Mouse (Mus musculus): Measurements from ENCODE around the gene Ces2e.
"Not testable (repeated sequence)": the region's sequence is repeated elsewhere in the genome, so short reads cannot be mapped to it uniquely, and the experiment has no call there.

Gene Ces2e

DNA sequence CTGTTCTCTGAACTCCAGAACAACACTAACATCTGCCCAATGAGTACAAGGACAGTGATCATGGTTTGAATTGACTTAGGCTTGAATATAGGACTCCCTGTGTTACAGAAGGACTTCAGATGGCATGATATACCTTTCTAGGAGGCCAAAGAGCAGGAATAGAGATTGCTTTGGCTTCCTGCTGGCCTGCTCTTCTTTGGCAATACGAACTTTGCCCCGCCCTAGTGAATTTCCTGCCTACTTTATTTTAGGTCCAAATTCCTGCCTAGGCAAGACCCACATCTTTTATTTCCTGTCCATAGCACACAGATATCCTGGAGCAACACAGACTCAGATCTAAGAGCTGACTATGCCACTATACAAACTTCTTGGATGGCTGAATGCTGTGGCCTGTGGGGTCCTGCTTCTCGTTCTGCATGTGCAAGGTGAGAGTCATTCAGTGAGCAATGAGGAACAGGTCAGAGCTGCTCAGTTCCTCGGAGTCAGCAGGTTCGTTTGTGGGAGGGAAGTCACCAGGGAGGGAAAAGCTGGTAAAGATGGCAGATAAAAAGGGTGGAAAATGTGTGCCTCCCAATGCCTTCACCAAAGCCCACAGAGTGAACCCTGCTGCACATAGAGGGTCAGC, at the start of gene Ces2e:
Gene Ces2e (plus strand): TSS at position 289 of the 625 bp plus-strand sequence.
- DNase-seq (ENCODE audit: low spot score in 2 of 2), result no peak

DNA sequence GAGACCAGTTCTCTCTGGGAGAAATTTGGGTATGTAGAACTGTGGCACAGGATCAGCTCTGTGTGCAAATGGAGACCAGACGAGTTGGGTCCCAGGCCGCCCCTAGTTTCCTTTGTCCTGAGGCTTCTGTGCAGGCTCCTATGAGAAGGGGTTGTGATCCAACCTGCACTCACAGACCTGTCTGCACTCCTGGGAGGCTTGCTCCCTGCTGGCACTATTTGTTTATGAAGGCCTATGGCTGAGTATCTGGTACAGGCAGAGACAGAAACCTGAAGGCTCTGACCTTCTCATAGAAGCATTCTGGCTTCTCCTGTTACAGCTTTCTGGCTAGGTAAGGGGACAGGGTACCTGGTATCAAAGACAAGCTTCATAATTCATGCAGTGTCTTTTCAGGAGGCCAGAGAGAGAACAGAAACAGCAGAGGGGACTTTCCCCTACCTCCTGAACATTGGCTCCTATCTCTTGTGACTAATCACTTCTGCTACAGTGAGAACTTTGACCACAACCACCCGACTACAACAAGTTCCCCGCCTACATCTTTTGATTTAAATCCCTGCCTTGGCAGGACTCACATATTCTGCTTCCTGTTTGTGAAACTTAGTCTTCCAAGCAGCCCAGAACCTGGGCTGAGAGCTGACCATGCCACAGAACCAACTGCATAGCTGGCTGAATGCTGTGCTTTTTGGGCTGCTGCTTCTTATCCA, 39.7 kb upstream of the Ces2e start:
- not testable (repeated sequence) for DNase-seq (ENCODE audit: low spot score in 2 of 2)

DNA sequence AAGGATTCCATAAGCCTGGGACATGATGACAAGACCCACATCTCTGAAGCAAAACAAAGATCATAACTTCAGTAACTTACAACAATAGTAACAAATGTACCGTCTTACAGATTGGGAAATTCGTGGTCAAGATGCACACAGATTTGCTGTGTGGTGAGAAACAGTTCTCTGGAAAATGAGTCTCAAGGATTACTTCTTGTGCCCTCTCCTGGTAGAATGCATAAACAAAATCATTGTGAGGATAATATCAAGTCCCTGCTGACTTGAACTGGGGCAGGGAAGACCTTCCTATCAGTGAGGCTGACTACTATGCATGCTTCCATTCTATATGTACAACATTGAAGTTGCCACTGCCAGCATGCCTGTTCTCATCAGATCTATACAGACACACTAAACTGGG, 24.3 kb upstream of the Ces2e start:
- no peak for DNase-seq (ENCODE audit: low spot score in 2 of 2)

DNA sequence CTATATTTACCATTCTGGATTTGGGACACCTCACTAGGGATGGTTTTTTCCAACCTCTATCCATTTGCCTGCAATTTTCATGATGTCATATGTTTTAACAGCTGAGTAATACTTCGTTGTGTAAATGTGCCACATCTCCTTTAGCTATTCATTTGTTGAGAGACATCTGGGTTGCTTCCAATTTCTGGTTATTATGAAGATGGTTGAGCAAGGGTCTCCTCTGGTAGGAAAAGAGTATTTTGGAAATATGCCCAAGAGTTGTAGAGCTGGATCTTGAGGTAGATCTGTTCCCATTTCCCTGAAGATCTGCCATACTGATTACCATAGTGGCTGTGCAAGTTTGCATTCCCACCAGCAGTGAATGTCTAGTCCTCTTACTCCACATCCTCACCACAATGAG, 18.9 kb upstream of the Ces2e start:
- no peak for DNase-seq (ENCODE audit: low spot score in 2 of 2)

DNA sequence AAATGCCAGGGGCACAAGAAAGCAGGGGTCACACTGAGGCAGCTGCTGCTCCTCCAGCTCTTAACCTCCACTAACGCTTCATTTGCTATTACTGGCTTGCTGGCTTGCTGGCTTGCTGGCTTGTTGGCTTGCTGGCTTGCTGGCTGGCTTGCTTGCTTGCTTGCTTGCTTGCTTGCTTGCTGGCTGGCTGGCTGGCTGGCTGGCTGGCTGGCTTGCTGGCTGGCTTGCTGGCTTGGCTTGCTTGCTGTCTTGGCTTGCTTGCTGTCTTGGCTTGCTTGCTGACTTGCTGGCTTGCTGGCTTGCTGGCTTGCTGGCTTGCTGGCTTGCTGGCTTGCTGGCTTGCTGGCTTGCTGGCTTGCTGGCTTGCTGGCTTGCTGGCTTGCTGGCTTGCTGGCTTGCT, 17.0 kb upstream of the Ces2e start:
- DNase-seq (ENCODE audit: low spot score in 2 of 2), result peak; percentile 37 to 40

DNA sequence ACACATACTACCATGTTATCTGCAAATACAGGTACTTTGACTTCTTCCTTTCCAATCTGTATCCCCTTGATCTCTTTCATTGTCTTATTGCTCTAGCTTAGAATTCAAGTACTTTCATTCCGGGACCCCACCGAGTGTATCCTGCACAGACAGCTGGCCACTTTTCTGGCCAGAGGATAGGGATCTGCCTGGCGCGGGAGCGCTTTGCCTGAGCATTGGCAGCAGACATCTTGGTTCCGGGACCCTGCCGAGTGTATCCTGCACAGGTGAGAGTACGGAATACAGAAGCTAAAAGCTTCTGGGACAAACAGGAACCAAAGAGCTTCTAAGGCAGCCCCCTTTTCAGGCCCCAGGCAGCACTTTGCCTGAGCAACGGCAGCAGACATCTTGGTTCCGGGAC, 16.4 kb upstream of the Ces2e start:
- not testable (repeated sequence) for DNase-seq (ENCODE audit: low spot score in 2 of 2)

DNA sequence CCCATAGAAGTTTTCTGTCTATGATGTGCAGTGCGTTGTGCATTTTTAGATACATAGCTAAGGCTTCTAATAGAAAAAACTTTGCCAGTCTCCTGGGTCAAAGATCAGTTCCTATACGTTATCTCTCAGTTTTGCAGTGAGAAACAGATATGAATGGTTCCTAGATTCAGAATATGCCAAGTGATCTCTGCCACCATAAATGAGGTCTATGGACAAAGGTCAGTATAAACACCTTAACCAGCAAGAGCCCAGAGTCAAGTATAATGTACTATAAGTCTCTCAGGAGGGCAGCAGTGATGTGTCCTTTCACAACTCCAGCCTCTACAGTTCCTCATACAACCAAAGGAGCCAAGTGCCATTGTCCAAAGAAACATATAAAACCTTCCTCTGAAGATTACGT, 1.2 kb downstream of the Ces2e start:
- DNase-seq (ENCODE audit: low spot score in 2 of 2), result no peak

DNA sequence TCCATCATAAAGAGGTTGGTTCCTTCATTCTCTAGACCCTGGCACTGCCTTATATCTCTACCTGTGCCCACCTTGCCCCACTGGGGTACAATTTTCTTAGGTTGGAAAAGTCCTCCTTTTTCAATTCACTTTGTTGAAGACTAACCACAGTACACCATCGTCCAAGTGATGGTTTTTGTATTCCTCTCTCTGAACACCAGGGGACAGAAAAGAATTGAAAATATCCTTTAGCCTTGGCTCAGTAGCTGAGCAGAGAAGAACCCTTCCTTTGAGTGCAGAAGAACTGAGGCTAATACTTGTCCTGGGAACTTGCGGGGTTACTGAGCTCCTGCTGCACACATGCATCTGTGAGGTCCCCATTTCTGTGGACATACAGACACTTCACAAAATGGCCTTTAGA, 18.6 kb downstream of the Ces2e start:
- DNase-seq (ENCODE audit: low spot score in 2 of 2), result no peak

DNA sequence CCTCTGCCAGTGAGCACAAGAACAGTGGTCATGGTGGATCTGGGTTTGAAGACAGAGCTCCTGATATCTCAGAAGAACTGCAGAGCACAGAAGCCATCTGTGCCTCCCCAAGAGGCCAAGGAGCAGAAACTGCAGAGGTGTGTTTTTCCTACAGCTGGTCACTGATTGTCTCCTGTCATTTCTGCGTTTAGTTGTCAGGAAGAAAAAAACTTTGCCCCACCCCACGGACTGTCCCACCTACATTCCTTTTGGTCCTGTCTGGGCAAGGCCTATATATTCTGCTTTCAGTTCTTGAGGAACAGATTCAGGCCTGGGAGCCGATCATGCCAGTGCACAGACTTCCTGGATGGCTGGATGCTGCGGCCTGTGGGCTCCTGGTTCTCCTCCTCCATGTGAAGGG, 21.0 kb downstream of the Ces2e start, which contains the start of gene Ces2f:
Gene Ces2f (plus strand): TSS at position 301 of the 400 bp plus-strand sequence.
- no peak for DNase-seq (ENCODE audit: low spot score in 2 of 2)

DNA sequence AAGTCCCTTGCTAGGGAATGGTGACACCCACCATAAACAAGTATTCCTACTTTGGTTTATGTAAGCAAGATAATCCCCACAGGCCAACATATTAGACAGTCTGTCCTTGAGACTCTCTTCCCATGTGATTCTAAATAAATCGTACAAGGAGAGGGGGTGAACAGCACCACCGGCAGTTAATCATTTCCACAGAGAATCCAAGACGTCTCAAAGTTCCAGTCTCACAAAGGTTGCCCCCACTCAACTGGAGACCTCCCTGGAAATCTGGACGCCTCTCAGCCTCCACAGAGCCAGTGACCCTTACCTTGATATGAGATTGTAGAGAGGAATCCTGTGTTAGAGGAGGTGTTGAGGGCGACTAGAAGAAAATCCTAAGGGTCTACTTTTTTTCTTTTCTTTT, 23.0 kb downstream of the Ces2e start:
- no peak for DNase-seq (ENCODE audit: low spot score in 2 of 2)

DNA sequence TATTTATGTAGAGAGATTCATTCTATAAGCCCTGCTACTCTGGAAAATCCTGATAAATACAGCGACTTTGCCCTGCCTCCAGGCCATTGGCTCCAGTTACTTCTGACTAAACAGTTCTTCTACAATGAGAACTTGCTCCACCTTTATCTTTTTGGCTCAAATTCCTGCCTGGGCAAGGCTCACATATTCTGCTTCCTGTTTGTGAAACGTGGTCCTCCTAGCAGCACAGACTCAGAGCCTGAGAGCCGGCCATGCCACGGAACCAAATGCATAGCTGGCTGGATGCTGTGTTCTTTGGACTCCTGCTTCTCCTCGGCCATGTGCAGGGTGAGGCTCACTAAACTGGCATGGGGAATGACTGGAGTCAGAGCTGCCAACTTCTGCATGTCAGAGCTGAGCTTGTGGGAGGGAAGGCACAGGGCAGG, 35.5 kb downstream of the Ces2e start, which contains the start of gene Ces2g:
Gene Ces2g (plus strand): TSS at position 182 of the 425 bp plus-strand sequence.
- no peak for DNase-seq (ENCODE audit: low spot score in 2 of 2)

DNA sequence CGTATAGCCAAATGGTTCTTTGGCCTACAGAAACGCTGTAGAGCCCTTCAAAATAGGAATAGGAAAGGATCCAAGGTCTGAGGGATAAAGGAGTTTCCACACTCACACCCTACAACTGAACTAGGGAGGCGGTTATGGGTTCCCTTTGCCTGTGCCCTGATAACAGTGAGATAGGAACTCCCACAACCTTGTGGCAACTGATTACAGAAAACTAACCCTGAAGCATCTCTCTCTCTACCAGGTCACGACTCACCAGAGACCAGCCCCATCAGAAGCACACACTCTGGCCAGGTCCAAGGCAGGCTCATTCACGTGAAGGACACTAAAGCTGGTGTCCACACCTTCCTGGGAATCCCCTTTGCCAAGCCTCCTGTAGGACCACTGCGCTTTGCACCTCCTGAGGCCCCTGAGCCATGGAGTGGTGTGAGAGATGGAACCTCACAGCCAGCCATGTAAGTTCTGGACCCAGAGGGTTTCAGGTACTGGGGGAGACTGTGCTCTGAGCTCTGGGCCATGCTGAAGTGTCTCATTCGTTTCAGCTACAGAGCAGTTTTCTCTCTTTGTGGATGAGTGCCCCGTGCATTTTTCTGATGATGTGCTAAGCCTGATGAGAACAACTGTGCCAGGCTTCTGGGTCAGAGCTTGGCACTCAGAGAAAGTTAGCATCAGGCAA, 36.3 kb downstream of the Ces2e start:
- no peak for DNase-seq (ENCODE audit: low spot score in 2 of 2)

DNA sequence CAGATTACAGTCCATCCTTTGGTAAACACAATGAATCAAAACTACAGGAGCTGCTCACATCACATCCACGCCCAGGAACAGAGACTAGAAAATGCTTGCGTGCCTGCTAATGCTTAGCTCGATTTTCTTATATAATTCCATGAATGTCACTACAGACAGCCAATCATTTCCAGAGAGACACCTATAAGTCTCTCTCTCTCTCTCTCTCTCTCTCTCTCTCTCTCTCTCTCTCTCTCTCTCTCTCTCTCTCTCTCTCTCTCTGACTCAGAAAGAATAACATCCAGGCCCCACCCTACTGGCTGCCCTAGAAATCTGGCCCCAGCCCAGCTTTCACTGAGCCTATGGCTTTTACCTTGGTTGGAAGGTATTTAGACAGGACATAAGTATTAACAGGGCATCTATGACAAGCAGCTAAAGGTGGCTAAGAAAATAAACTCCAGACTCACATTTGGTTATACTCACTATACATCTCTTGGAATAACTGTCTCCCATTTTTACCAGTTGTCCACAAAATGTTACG, 37.4 kb downstream of the Ces2e start:
- DNase-seq (ENCODE audit: low spot score in 2 of 2), result no peak

DNA sequence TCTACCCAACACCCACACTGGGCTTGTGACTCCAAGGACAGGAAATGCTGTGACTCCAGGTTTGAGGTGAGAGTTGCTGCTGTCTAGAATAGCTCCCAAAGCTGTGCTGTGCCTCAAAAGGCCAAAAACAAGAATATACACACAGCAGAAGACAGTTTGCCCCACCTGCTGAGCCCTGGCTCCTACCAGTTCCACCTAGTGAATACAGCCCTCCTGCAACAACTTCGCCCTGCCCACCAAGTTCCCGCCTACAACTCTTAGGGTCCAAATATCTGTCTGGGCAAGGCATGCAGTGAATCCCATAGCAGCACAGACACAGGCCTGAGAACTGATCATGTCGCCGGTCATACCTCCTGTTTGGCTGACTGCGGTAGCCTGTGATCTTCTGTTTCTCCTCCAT, 58.1 kb downstream of the Ces2e start:
- DNase-seq (ENCODE audit: low spot score in 2 of 2), result no peak

All from right cerebral cortex, postnatal 10 days (tissue).